Mouse (Mus musculus) stomach, postnatal 0 days (tissue): ENCODE measurements at regions not wholly inside any gene's neighbourhood (a gene's known extent, or its start where the extent isn't known, plus 50 kb on each side); places are given as distances from the start of the nearest gene placed in this dataset.
A peak's percentile ranks its signal among the peaks of the same experiment; 100 is the strongest.

Source experiments
- ATAC-seq: fragments of 200-750 bp; cut with Nextera tagmentation; 2 replicates; pipeline ENCODE4 v1.8.0; 2017; ENCODE audit not compliant: low FRiP score, low TSS enrichment
- DNase-seq: peaks from one replicate; pipeline ENCODE4 v3.0.0-alpha.2; 2016; ENCODE audit warnings: low spot score
- H3K27ac ChIP-seq: fragments of 300-500 bp; sonication (generic); replicated peaks from 2 replicates; pipeline ENCODE4 v1.5.1; 2014; ENCODE audit warnings: mild to moderate bottlenecking, control low read depth
- H3K27me3 ChIP-seq: fragments of 300-500 bp; sonication (generic); 2 replicates; pipeline ENCODE4 v1.6.1; 2014; ENCODE audit warnings: low read length; ENCODE audit not compliant: control insufficient read depth, insufficient read depth
- H3K36me3 ChIP-seq: fragments of 300-500 bp; sonication (generic); 2 replicates; pipeline ENCODE4 v1.6.1; 2014; ENCODE audit warnings: low read length, mixed read lengths; ENCODE audit not compliant: control insufficient read depth, insufficient read depth
- H3K4me1 ChIP-seq: fragments of 300-500 bp; sonication (generic); replicated peaks from 2 replicates; pipeline ENCODE4 v1.6.1; 2014; ENCODE audit warnings: antibody characterized with exemption; ENCODE audit not compliant: control insufficient read depth, insufficient read depth
- H3K4me2 ChIP-seq: fragments of 300-500 bp; sonication (generic); replicated peaks from 2 replicates; pipeline ENCODE4 v1.6.1; 2014; ENCODE audit warnings: low read depth, mild to moderate bottlenecking, control low read depth, moderate library complexity
- H3K4me3 ChIP-seq: fragments of 300-500 bp; sonication (generic); 2 replicates; pipeline ENCODE4 v1.5.1; 2014; ENCODE audit warnings: low read depth, low read length, control low read depth
- H3K9ac ChIP-seq: fragments of 300-500 bp; sonication (generic); 2 replicates; pipeline ENCODE4 v1.6.1; 2014; ENCODE audit warnings: mild to moderate bottlenecking, low read length, control low read depth, mixed read lengths
- H3K9me3 ChIP-seq: fragments of 300-500 bp; sonication (generic); 2 replicates; pipeline ENCODE4 v1.6.1; 2016; ENCODE audit warnings: low read length; ENCODE audit not compliant: control insufficient read depth
- CTCF ChIP-seq: IDR thresholded peaks from 2 replicates; pipeline ENCODE4 v1.5.1; 2016; ENCODE audit warnings: antibody characterized with exemption, low read depth, mild to moderate bottlenecking, moderate library complexity
- EP300 ChIP-seq: optimal IDR thresholded peaks from 2 replicates; pipeline ENCODE3; 2016; ENCODE audit warnings: antibody characterized with exemption
- WGBS: fragments of 180-500 bp; shearing (Covaris S2); extraction: QIAGEN DNeasy Blood & Tissue Kit; methylation state at CpG from one replicate; pipeline ENCODE4 v1.1.7; 2014; 5-methylcytosine and 5-hydroxymethylcytosine counted together

- Histone ChIP-seq H3K27ac (no peak overlapping the region), H3K4me3 (no peak overlapping the region), H3K27me3 (no peaks in the 10 kb centered on the region), H3K4me2 (no peak overlapping the region), H3K4me1 (no peaks in the 10 kb centered on the region), H3K36me3 (no peaks in the 10 kb centered on the region), H3K9me3 (no peaks in the 10 kb centered on the region), H3K9ac (no peak overlapping the region)
- 84% methylated on average over 1 of the region's 1 CpGs for WGBS
- no peak for ATAC-seq
- peak; percentile 30 for TF ChIP-seq CTCF
- TF ChIP-seq EP300: no peak
- no peak for DNase-seq
Measured at GRCm38 (mm10) chr5:126431748-126432147, 809.9 kb upstream of the Tmem132c start.

GRCm38 (mm10) chr5:126438696-126439095 is 802.9 kb upstream of the Tmem132c start:
- Histone ChIP-seq H3K36me3 (no peaks in the 10 kb centered on the region), H3K9ac (no peak overlapping the region), H3K27me3 (no peaks in the 10 kb centered on the region), H3K4me2 (no peak overlapping the region), H3K9me3 (no peaks in the 10 kb centered on the region), H3K4me3 (no peak overlapping the region), H3K4me1 (no peaks in the 10 kb centered on the region), H3K27ac (no peak overlapping the region)
- DNase-seq (no peak), ATAC-seq (no peak)
- 80% methylated on average over 1 of the region's 1 CpGs for WGBS
- no peak for TF ChIP-seq CTCF
- TF ChIP-seq EP300: no peak

DNA sequence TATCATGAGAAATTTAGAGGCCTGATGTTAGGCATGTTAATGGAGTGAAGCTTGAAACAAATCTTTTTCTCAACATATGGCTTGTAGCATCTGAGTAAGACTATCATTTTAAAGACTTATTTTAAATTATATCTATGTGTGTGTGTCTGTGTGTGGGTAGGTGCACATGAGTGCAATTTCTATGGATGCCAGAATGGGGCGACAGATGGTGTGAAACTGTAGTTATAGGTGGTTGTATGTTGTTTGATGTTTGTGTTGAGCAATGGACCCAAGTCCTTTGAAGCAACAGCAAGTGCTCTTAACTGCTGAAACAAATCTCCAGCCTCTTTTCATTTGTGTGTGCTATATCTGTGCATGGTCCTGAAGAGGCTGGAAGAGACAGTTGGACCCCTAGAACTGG is 801.1 kb upstream of the Tmem132c start:
- Histone ChIP-seq H3K4me3 (no peak overlapping the region), H3K27me3 (no peaks in the 10 kb centered on the region), H3K9me3 (no peaks in the 10 kb centered on the region), H3K4me2 (no peak overlapping the region), H3K27ac (no peak overlapping the region), H3K36me3 (no peaks in the 10 kb centered on the region), H3K9ac (no peak overlapping the region), H3K4me1 (no peaks in the 10 kb centered on the region)
- DNase-seq (no peak), ATAC-seq (no peak)
- no peak for TF ChIP-seq CTCF
- no peak for TF ChIP-seq EP300
- 83% methylated on average over 1 of the region's 1 CpGs for whole genome bisulfite sequencing

GRCm38 (mm10) chr5:126475761-126476160 is 765.8 kb upstream of the Tmem132c start:
- WGBS: 70% methylated on average over 3 of the region's 3 CpGs
- Histone ChIP-seq H3K9ac (no peak overlapping the region), H3K36me3 (no peaks in the 10 kb centered on the region), H3K27ac (no peak overlapping the region), H3K27me3 (no peaks in the 10 kb centered on the region), H3K9me3 (no peaks in the 10 kb centered on the region), H3K4me1 (no peaks in the 10 kb centered on the region), H3K4me3 (no peak overlapping the region), H3K4me2 (no peak overlapping the region)
- DNase-seq (no peak), ATAC-seq (no peak)
- TF ChIP-seq EP300 (no peak), CTCF (no peak)

DNA sequence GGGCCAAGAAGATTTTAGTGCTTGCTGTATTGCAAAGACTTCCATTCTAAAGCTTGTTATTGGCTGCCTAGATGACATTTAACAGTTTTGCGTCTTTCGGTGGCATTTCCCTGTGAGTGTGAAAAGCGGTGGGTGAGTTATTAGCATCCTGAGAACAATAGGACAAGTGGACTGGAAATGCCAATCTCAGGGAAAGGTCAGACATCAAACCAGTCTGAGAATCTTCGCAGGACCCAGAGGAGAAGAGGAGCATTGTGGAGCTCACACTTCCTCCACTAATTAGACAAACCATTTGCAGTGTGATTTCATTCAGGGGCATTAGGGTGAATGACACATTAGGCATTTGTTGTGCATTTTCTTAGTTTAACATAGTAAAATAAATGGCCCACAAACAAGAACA is 719.5 kb upstream of the Tmem132c start:
- Histone ChIP-seq H3K4me2 (no peak overlapping the region), H3K9ac (no peak overlapping the region), H3K27me3 (no peaks in the 10 kb centered on the region), H3K4me3 (no peak overlapping the region), H3K27ac (no peak overlapping the region), H3K9me3 (no peaks in the 10 kb centered on the region), H3K36me3 (no peaks in the 10 kb centered on the region), H3K4me1 (no peaks in the 10 kb centered on the region)
- WGBS: 79% methylated on average over 4 of the region's 4 CpGs
- no peak for DNase-seq
- no peak for ATAC-seq
- TF ChIP-seq EP300 (no peak), CTCF (no peak)

DNA sequence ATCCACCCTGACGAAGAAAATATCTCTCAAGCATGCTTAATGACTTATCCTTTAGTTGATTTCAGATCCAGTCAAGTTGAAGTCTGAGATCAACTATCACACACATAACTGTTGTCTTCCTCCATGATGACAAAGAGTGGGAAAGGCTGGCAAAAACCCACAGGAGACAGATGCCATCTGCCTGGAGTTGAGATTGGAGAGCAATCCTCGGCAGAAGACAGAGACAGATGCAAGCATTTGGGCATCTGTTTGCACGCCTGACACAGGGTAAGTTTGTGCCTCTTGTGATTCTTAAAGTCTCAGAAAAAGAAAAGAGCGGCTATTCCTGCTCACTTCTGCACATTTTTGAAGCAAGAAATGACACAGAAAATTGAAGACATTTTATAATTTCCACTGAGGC is 715.7 kb upstream of the Tmem132c start:
- WGBS: 73% methylated on average over 4 of the region's 4 CpGs
- H3K27ac ChIP-seq: no peak overlapping the region
- DNase-seq: no peak
- no peaks in the 10 kb centered on the region for H3K4me1 ChIP-seq
- no peaks in the 10 kb centered on the region for H3K27me3 ChIP-seq
- no peak for ATAC-seq
- no peak overlapping the region for H3K4me2 ChIP-seq
- H3K36me3 ChIP-seq: no peaks in the 10 kb centered on the region
- H3K9ac ChIP-seq: no peak overlapping the region
- no peaks in the 10 kb centered on the region for H3K9me3 ChIP-seq
- no peak for TF ChIP-seq EP300
- TF ChIP-seq CTCF: no peak
- H3K4me3 ChIP-seq: no peak overlapping the region
